Mouse (Mus musculus) layer of hippocampus, adult 2 months (tissue): ENCODE results near the gene Copb1. TPM values are rescaled to one million over a fixed set of nuclear protein-coding genes. Genes with fewer than 3 reads are reported as not detected.

Experiments
- DNase-seq, 2 experiments: peaks; one replicate each; pipeline ENCODE4 v3.0.0; 2022; ENCODE audit warnings: low spot score in 2 of 2
- H3K27ac ChIP-seq: fragments of 200-600 bp; 2 replicates; pipeline ENCODE4 v1.8.1; 2022
- H3K4me3 ChIP-seq: fragments of 200-600 bp; 2 replicates; pipeline ENCODE4 v1.8.1; 2022; ENCODE audit warnings: mild to moderate bottlenecking
- CTCF ChIP-seq: fragments of 200-600 bp; conservative IDR thresholded peaks from 2 replicates; pipeline ENCODE4 v1.8.1; 2022; ENCODE audit warnings: antibody characterized with exemption, mild to moderate bottlenecking, moderate library complexity
- total RNA-seq, 2 experiments: library from RNA; stranded (reverse); gene quantifications; 2 replicates each; pipeline ENCODE4 v1.2.3; 2021

Gene Copb1
- total RNA-seq, 2 experiments from 2014 or later: 60.7 to 61.2 TPM

- Histone ChIP-seq H3K4me3 (peak within 1 kb of the TSS; percentile 81), H3K27ac (peak within 1 kb of the TSS; percentile 94)
- peak; percentile 95 for DNase-seq
- peak; percentile 77 for TF ChIP-seq CTCF
Observed at GRCm38 (mm10) chr7:114276005-114276752, 21.7 kb upstream of the Copb1 start, which contains the start of gene Psma1. Gene Psma1 (minus strand): TSS chr7:114276118.

- TF ChIP-seq CTCF: no peak
- Histone ChIP-seq H3K4me3 (peak overlapping the region; percentile 81), H3K27ac (peak overlapping the region; percentile 94)
- no peak for DNase-seq
Observed at GRCm38 (mm10) chr7:114275372-114276004, 21.0 kb upstream of the Copb1 start.

- TF ChIP-seq CTCF: no peak
- DNase-seq: no peak
- Histone ChIP-seq H3K4me3 (no peak overlapping the region), H3K27ac (no peak overlapping the region)
Observed at GRCm38 (mm10) chr7:114268446-114268845, 13.9 kb upstream of the Copb1 start.

- H3K27ac ChIP-seq: no peak overlapping the region
Observed at GRCm38 (mm10) chr7:114251684-114252083, 2.8 kb downstream of the Copb1 start.

GRCm38 (mm10) chr7:114233980-114234379 lies 20.5 kb downstream of the Copb1 start:
- DNase-seq: no peak
- no peak for TF ChIP-seq CTCF
- Histone ChIP-seq H3K27ac (no peak overlapping the region), H3K4me3 (no peak overlapping the region)

More at GRCm38 (mm10) chr7:114251684-114252083, 2.8 kb downstream of the Copb1 start:
- H3K4me3 ChIP-seq: no peak overlapping the region
- TF ChIP-seq CTCF: peak; percentile 56
- DNase-seq: no peak

GRCm38 (mm10) chr7:114232982-114233381 lies 21.5 kb downstream of the Copb1 start:
- no peak for DNase-seq
- H3K27ac ChIP-seq: no peak overlapping the region
- peak; percentile 40 for TF ChIP-seq CTCF
- no peak overlapping the region for H3K4me3 ChIP-seq

- no peak overlapping the region for H3K27ac ChIP-seq
- no peak for TF ChIP-seq CTCF
- H3K4me3 ChIP-seq: no peak overlapping the region
- no peak for DNase-seq
Observed at GRCm38 (mm10) chr7:114231857-114232256, 22.7 kb downstream of the Copb1 start.

GRCm38 (mm10) chr7:114226521-114226920 lies 28.0 kb downstream of the Copb1 start:
- no peak for TF ChIP-seq CTCF
- DNase-seq: no peak

GRCm38 (mm10) chr7:114220433-114220832 lies 34.1 kb downstream of the Copb1 start:
- no peak overlapping the region for H3K27ac ChIP-seq
- DNase-seq: no peak
- no peak for TF ChIP-seq CTCF
- H3K4me3 ChIP-seq: no peak overlapping the region

More at GRCm38 (mm10) chr7:114226521-114226920, 28.0 kb downstream of the Copb1 start:
- Histone ChIP-seq H3K27ac (no peak overlapping the region), H3K4me3 (no peak overlapping the region)

GRCm38 (mm10) chr7:114216908-114217307 lies 37.6 kb downstream of the Copb1 start:
- no peak for TF ChIP-seq CTCF
- H3K4me3 ChIP-seq: no peak overlapping the region
- no peak overlapping the region for H3K27ac ChIP-seq
- no peak for DNase-seq

- peak overlapping the region; percentile 2; the same call in 1 of the 2 replicates for H3K27ac ChIP-seq
- no peak overlapping the region for H3K4me3 ChIP-seq
- no peak for TF ChIP-seq CTCF
- no peak for DNase-seq
Observed at GRCm38 (mm10) chr7:114214385-114214784, 40.1 kb downstream of the Copb1 start.

GRCm38 (mm10) chr7:114213537-114213936 lies 41.0 kb downstream of the Copb1 start:
- Histone ChIP-seq H3K4me3 (no peak overlapping the region), H3K27ac (no peak overlapping the region)
- peak; percentile 89 for TF ChIP-seq CTCF
- peak in 1 of 2 experiments; percentile 21 for DNase-seq

GRCm38 (mm10) chr7:114210618-114211017 lies 43.9 kb downstream of the Copb1 start:
- DNase-seq: no peak
- Histone ChIP-seq H3K27ac (no peak overlapping the region), H3K4me3 (no peak overlapping the region)
- TF ChIP-seq CTCF: no peak

GRCm38 (mm10) chr7:114209841-114210240 lies 44.7 kb downstream of the Copb1 start:
- no peak for DNase-seq
- TF ChIP-seq CTCF: no peak
- H3K4me3 ChIP-seq: no peak overlapping the region
- H3K27ac ChIP-seq: no peak overlapping the region
